Mouse (Mus musculus) heart, adult 2 months (tissue): Measurements from ENCODE around the gene Gpc5. TPM values are rescaled to one million over a fixed set of nuclear protein-coding genes. Genes with fewer than 3 reads are reported as not detected.

Experiments
- DNase-seq, 2 experiments: peaks; one replicate each; pipeline ENCODE4 v3.0.0; 2021
- H3K27ac ChIP-seq: fragments of 200-600 bp; 2 replicates; pipeline ENCODE4 v1.8.1; 2022
- H3K27me3 ChIP-seq: fragments of 200-500 bp; 2 replicates; pipeline ENCODE4 v1.6.1; 2012; ENCODE audit warnings: mild to moderate bottlenecking, low read length, inconsistent platforms, mixed read lengths; ENCODE audit not compliant: control insufficient read depth, insufficient read depth
- H3K36me3 ChIP-seq: fragments of 200-500 bp; 2 replicates; pipeline ENCODE4 v1.6.1; 2012; ENCODE audit warnings: low read length, inconsistent platforms; ENCODE audit not compliant: control insufficient read depth, insufficient read depth
- H3K4me1 ChIP-seq: fragments of 200-500 bp; 2 replicates; pipeline ENCODE4 v1.6.1; 2011; ENCODE audit warnings: low read length; ENCODE audit not compliant: control insufficient read depth, insufficient read depth
- H3K4me3 ChIP-seq: fragments of 200-600 bp; 2 replicates; pipeline ENCODE4 v1.8.1; 2022
- H3K79me2 ChIP-seq: fragments of 200-500 bp; replicated peaks from 2 replicates; pipeline ENCODE4 v1.6.1; 2012; ENCODE audit warnings: mild to moderate bottlenecking, inconsistent platforms, low read length, moderate library complexity, mixed read lengths; ENCODE audit not compliant: control insufficient read depth, insufficient read depth
- H3K9ac ChIP-seq: fragments of 200-500 bp; 2 replicates; pipeline ENCODE4 v1.6.1; 2012; ENCODE audit warnings: low read depth, mild to moderate bottlenecking, control low read depth, inconsistent platforms, low read length, mixed read lengths
- CTCF ChIP-seq: fragments of 200-600 bp; IDR thresholded peaks from 2 replicates; pipeline ENCODE4 v1.8.1; 2022; ENCODE audit warnings: antibody characterized with exemption, mild to moderate bottlenecking, moderate library complexity
- EP300 ChIP-seq: fragments of 200-500 bp; IDR thresholded peaks from 2 replicates; pipeline ENCODE4 v1.6.1; 2011; ENCODE audit warnings: low read depth, low read length, control low read depth; ENCODE audit not compliant: insufficient read depth
- POLR2A ChIP-seq: fragments of 200-500 bp; IDR thresholded peaks from 2 replicates; pipeline ENCODE4 v1.6.1; 2011; ENCODE audit warnings: mild to moderate bottlenecking, low read depth, low read length, control low read depth; ENCODE audit not compliant: insufficient read depth
- WGBS: fragments of 180-500 bp; shearing (Covaris S2); methylation state at CpG from one replicate; pipeline ENCODE4 v1.1.7; 2018; 5-methylcytosine and 5-hydroxymethylcytosine counted together
- intact Hi-C: fragments of 180-260 bp; cut with DNase I; formaldehyde crosslinking; loops from one replicate; pipeline ENCODE4 v1.15.1; 2025
- microRNA-seq, 2 experiments: library from miRNA; unstranded; fragments of <30 nt; microRNA quantifications; one replicate each; pipeline ENCODE4 v1.2.0; 2021
- polyA plus RNA-seq: library from polyadenylated mRNA; depleted of rRNA; stranded (reverse); fragments of >200 nt; gene quantifications from 2 replicates; pipeline ENCODE4 v1.2.3, GENCODE M21; 2012
- total RNA-seq, 2 experiments: library from RNA; stranded (reverse); gene quantifications; 2 replicates each; pipeline ENCODE4 v1.2.3; 2021

Gpc5 gene
- total and polyA plus RNA-seq, 3 experiments, result not detected

- Histone ChIP-seq H3K27me3 (no peaks in the 10 kb centered on the region), H3K27ac (no peak overlapping the region), H3K9ac (no peak overlapping the region), H3K36me3 (no peaks in the 10 kb centered on the region), H3K79me2 (no peaks in the 10 kb centered on the region), H3K4me3 (no peak overlapping the region), H3K4me1 (no peaks in the 10 kb centered on the region)
- intact Hi-C loops, result no loop called here
- no peak for TF ChIP-seq CTCF
- no peak for TF ChIP-seq EP300
- TF ChIP-seq POLR2A, result no peak
- no peak for DNase-seq
Measured at GRCm38 (mm10) chr14:116543746-116544145, 1451.7 kb downstream of the Gpc5 start.

- Histone ChIP-seq H3K79me2 (no peaks in the 10 kb centered on the region), H3K4me3 (no peak overlapping the region), H3K27me3 (no peaks in the 10 kb centered on the region), H3K36me3 (no peaks in the 10 kb centered on the region), H3K27ac (no peak overlapping the region), H3K9ac (no peak overlapping the region), H3K4me1 (no peaks in the 10 kb centered on the region)
- DNase-seq, result no peak
- intact Hi-C loops, result no loop called here
- no peak for TF ChIP-seq EP300
- TF ChIP-seq POLR2A, result no peak
- TF ChIP-seq CTCF, result no peak
- 47% methylated on average over 5 of the region's 5 CpGs for WGBS
Measured at GRCm38 (mm10) chr14:116551401-116551800, 1459.4 kb downstream of the Gpc5 start.

GRCm38 (mm10) chr14:116553316-116553715 lies 1461.3 kb downstream of the Gpc5 start:
- no peak for DNase-seq
- Histone ChIP-seq H3K27me3 (no peaks in the 10 kb centered on the region), H3K79me2 (no peaks in the 10 kb centered on the region), H3K36me3 (no peaks in the 10 kb centered on the region), H3K4me1 (no peaks in the 10 kb centered on the region), H3K4me3 (no peak overlapping the region), H3K9ac (no peak overlapping the region), H3K27ac (no peak overlapping the region)
- 23% methylated on average over 7 of the region's 7 CpGs for WGBS
- intact Hi-C loops, result no loop called here
- TF ChIP-seq CTCF (no peak), EP300 (no peak), POLR2A (no peak)

- H3K36me3 ChIP-seq, result no peaks in the 10 kb centered on the region
- no peak overlapping the region for H3K4me3 ChIP-seq
- WGBS, result 85% methylated on average over 9 of the region's 9 CpGs
- H3K27ac ChIP-seq, result no peak overlapping the region
- H3K27me3 ChIP-seq, result no peaks in the 10 kb centered on the region
- intact Hi-C loops, result no loop called here
- H3K9ac ChIP-seq, result no peak overlapping the region
- DNase-seq, result no peak
- no peaks in the 10 kb centered on the region for H3K4me1 ChIP-seq
- TF ChIP-seq EP300, result no peak
- TF ChIP-seq CTCF, result no peak
- TF ChIP-seq POLR2A, result no peak
- H3K79me2 ChIP-seq, result no peaks in the 10 kb centered on the region
Measured at GRCm38 (mm10) chr14:116558141-116558800, 1466.3 kb downstream of the Gpc5 start.

DNA sequence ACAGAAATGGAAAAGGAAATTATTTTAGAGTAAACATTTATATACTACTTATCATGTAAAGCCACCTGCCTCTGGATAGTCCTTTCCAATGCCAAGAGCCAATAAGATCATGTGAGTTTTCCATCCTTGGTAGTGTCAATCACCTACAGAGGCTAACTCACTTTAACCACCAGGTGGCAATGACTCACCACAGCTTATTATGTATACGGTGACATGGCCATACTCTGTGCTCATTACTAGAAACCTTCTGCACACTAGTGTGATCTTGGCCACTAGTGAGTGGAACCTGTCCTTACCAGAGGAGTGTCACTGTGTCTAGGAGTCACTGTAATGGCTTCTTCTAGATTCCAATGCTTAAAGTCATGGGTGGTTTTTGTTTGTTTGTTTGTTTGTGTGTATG lies 1468.0 kb downstream of the Gpc5 start:
- Histone ChIP-seq H3K4me3 (no peak overlapping the region), H3K4me1 (no peaks in the 10 kb centered on the region), H3K27me3 (no peaks in the 10 kb centered on the region), H3K79me2 (no peaks in the 10 kb centered on the region), H3K9ac (no peak overlapping the region), H3K36me3 (no peaks in the 10 kb centered on the region), H3K27ac (no peak overlapping the region)
- intact Hi-C loops, result loop anchor here (10.0 kb wide), 1 partner anchor 1375 kb away; no protein-coding TSS in a partner anchor
- TF ChIP-seq CTCF, result peak; percentile 73
- no peak for TF ChIP-seq EP300
- DNase-seq, result no peak
- 19% methylated on average over 1 of the region's 1 CpGs for WGBS

Small RNA genes lying within 50 kb of the gene (microRNA-seq; reads per million reads assigned to microRNA genes)
- gene Mir17 (3,489 to 4,779 reads per million in 2 experiments), gene Mir18 (122 to 340 reads per million in 2 experiments), gene Mir19a (0.39 to 2.8 reads per million in 2 experiments), gene Mir19b-1 (1.7 to 3.1 reads per million in 2 experiments), gene Mir20a (1,798 to 2,607 reads per million in 2 experiments), gene Mir92-1 (3,234 to 4,987 reads per million in 2 experiments)
